Mouse (Mus musculus): ENCODE measurements around the gene Chd9.

Gene Chd9

DNA sequence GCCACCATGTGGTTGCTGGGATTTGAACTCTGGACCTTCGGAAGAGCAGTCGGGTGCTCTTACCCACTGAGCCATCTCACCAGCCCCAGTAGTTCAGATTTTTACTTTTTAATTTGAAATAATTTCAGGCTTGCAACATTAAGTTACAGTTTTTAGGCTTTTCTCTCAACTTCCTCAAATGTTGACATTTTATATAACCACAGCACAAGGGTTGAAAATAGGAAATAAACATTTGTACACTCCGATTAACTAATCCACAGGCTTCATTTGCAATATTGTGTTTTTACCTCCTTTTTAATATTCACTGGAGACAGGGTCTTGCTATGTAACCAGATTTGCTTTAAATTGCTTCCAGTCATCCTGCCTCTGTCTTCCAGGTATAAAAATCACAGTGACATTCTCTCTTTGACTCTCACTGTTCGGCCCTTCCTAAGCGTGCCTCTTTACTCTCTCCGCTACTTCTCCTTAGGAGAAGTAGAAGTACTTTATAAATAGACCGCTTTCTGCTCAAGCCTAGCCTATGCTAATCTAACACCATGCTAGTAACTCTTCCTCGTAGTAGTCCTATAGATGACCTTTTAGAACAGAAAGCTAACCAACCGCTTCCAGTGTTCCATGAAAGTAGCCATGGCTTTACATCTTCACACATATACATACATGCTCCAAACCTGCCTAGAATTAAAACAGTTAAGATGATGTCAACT lies 137.5 kb downstream of the Chd9 start:
- DNase-seq (ENCODE audit: extremely low spot score) = no peak

DNA sequence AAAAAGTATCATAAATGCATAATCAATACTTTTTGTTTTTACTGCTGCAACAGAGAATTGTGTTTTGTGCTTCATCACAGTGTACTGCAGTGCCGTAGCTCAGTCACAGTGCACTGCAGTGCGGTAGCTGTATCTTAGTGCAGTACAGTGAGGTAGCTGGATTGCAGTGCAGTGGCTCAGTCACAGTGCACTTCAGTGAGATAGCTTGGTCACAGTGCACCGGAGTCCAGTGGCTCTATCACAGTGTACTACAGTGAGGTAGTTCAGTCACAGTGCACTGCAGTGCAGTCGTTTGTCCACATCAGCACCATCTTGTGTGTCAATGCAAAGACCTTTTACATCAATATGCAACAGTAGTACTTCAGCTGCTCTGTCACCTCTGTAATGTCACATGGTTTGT lies 140.2 kb downstream of the Chd9 start:
- no peak for DNase-seq (ENCODE audit: extremely low spot score)

GRCm38 (mm10) chr8:90976960-90977371 lies 148.8 kb downstream of the Chd9 start:
- no peak for DNase-seq (ENCODE audit: extremely low spot score)

- DNase-seq (ENCODE audit: extremely low spot score) = no peak
These were observed 150.6 kb downstream of the Chd9 start for GRCm38 (mm10) chr8:90978720-90979119.

GRCm38 (mm10) chr8:90979295-90979694 lies 151.1 kb downstream of the Chd9 start:
- no peak for DNase-seq (ENCODE audit: extremely low spot score)

- no peak for DNase-seq (ENCODE audit: extremely low spot score)
These were observed 153.9 kb downstream of the Chd9 start for GRCm38 (mm10) chr8:90982087-90982486.

GRCm38 (mm10) chr8:91019726-91020125 lies 191.6 kb downstream of the Chd9 start:
- peak; percentile 69 for DNase-seq (ENCODE audit: extremely low spot score)

DNA sequence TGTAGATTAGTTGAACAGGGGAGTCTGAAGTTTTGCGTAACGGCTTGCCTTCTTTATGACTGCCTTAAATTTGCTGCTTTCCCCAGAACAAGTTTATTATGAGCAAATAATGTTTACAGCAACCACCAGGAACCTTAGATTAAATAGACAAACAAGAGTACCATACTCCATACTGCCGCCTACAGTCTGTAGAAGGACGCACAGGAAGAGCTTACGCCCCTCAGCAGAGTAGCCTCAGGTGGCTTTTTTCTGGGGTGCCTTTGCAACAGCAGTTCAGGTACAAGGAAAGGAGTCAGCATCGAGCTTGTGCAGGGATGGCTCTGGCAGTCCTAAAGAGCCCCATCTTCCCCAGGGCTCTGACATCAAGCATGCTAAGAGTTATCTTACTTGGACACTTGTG lies 206.3 kb downstream of the Chd9 start:
- no peak for DNase-seq (ENCODE audit: extremely low spot score)

DNA sequence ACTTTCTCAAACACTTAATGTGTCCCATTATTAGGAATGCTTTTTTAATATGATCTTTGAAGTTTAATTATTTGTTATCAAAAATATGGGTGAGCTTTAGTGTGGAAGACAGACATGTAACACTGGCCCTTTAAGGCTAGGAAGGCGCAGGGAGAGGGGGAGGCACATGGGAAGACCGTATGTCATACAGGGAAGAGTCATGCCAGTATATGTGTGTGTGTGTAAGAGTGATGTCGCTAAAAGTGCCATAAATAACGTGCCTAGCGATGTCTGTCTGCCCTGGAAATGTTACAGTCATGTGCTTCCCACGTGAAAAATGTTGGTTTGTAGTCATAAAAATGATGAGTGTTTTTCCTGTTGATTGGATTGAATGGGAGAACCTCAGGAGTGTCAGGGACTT lies 208.8 kb downstream of the Chd9 start:
- no peak for DNase-seq (ENCODE audit: extremely low spot score)

GRCm38 (mm10) chr8:91038637-91039036 lies 210.5 kb downstream of the Chd9 start:
- DNase-seq (ENCODE audit: extremely low spot score) = no peak

DNA sequence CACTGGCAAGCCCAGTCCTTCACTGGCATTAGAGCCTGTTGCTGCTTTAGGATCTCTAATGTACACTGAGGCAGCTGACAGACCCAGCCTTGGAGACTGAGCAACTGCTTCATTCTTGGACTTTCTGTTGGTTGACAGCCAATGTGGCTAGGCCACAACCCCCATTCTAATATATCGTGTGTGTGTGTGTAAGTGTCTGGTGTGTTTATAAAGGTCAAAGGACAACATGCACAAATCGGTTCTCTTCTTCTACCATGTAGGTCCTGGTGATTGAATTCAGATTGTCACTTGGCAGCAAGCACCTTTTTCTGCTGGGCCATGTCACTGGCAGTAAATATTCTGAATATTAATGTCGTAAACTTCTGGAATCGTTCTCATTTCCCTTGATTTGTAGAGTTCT lies 218.2 kb downstream of the Chd9 start:
- DNase-seq (ENCODE audit: extremely low spot score) = no peak

- DNase-seq (ENCODE audit: extremely low spot score) = no peak
These were observed 222.9 kb downstream of the Chd9 start for GRCm38 (mm10) chr8:91051037-91051436.

GRCm38 (mm10) chr8:91054418-91054817 lies 226.3 kb downstream of the Chd9 start:
- no peak for DNase-seq (ENCODE audit: extremely low spot score)

DNA sequence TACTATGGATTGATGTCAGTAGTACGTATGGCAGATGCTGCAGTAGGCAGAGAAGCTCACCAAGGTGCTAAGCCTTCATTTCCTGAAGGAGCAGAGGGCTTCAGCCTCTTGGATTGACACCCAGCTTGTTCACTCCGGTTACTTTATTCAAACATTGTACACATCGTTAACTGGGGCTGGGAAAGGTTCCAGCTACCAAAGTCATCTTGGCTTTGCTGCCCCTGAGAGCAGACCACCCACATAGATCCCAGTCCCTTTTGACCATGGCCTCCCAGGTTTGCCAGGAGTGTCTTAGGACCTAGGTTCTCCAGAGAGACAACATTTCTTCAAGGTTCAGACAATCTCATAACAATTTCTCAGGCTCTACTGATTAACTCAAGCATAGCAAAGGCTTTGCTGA lies 228.7 kb downstream of the Chd9 start:
- DNase-seq (ENCODE audit: extremely low spot score) = no peak

- no peak for DNase-seq (ENCODE audit: extremely low spot score)
These were observed 231.0 kb downstream of the Chd9 start for GRCm38 (mm10) chr8:91059086-91059578.

- DNase-seq (ENCODE audit: extremely low spot score) = no peak
These were observed 231.8 kb downstream of the Chd9 start for GRCm38 (mm10) chr8:91059884-91060510.

GRCm38 (mm10) chr8:91060555-91061471 lies 232.7 kb downstream of the Chd9 start:
- DNase-seq (ENCODE audit: extremely low spot score) = no peak

GRCm38 (mm10) chr8:91065179-91065578 lies 237.0 kb downstream of the Chd9 start:
- no peak for DNase-seq (ENCODE audit: extremely low spot score)

DNA sequence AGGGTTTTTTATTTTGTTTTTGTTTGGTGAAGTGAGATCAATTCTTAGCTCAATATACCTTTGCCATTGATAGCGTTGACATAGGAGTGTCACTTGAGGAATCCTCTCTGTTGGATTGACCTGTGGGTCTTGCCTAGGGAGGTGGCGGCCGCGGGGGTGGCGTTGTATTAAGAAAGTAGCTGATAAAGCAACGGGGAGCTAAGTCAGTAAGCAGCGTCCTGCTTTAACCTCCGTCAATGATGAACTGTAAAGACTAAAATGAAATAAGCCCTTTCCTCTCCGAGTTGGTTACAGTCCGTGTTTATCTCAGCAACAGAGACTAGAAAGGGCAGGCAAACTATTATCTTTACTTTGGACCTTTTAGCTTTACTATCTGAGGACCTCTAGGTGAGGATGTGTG lies 241.3 kb downstream of the Chd9 start:
- DNase-seq (ENCODE audit: extremely low spot score) = no peak

DNA sequence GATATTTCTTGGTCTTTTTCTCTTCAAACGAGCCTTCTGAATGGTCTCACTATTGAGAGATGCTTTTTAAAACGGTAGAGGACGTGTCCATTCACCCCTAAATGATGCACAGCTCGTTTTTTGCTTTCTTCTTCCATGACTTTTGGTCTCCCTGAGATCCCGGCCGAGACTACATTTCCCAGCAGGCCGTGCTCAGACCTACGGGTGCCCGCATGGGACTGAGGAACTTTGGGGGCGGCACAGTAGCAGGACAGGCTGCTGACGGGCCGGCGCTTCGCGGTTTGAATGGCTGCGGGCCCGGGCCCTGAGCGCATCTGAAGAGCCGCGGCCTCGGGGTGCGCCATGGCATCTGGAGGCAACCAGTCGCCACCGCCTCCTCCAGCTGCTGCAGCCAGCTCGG lies 241.7 kb downstream of the Chd9 start, which contains the start of gene Rbl2:
TSS of gene Rbl2 (plus strand) at position 224 of the 400 bp plus-strand sequence.
- DNase-seq (ENCODE audit: extremely low spot score) = peak; percentile 93

- DNase-seq (ENCODE audit: extremely low spot score) = peak; percentile 56
These were observed 242.2 kb downstream of the Chd9 start for GRCm38 (mm10) chr8:91070275-91070859.

Measured in embryo, embryonic 9.5 days (tissue).